Mouse (Mus musculus) intestine, embryonic 16.5 days (tissue): ENCODE measurements at regions not wholly inside any gene's neighbourhood (a gene's known extent, or its start where the extent isn't known, plus 50 kb on each side); places are given as distances from the start of the nearest gene placed in this dataset.

Experiments used
- ATAC-seq: fragments of 200-750 bp; cut with Nextera tagmentation; 2 replicates; pipeline ENCODE4 v1.8.0; 2017; ENCODE audit warnings: moderate TSS enrichment, moderate library complexity
- H3K27ac ChIP-seq: fragments of 300-500 bp; sonication (generic); 2 replicates; pipeline ENCODE4 v1.5.1; 2014; ENCODE audit warnings: mild to moderate bottlenecking, low read length
- H3K27me3 ChIP-seq: fragments of 300-500 bp; sonication (generic); replicated peaks from 2 replicates; pipeline ENCODE4 v1.6.1; 2014; ENCODE audit warnings: low read length, control low read depth, mixed read lengths; ENCODE audit not compliant: control insufficient read depth, insufficient read depth
- H3K36me3 ChIP-seq: fragments of 300-500 bp; sonication (generic); 2 replicates; pipeline ENCODE4 v1.6.1; 2014; ENCODE audit warnings: low read length, control low read depth; ENCODE audit not compliant: control insufficient read depth, insufficient read depth
- H3K4me1 ChIP-seq: fragments of 300-500 bp; sonication (generic); 2 replicates; pipeline ENCODE4 v1.6.1; 2014; ENCODE audit warnings: low read length, control low read depth, mixed read lengths; ENCODE audit not compliant: control insufficient read depth, insufficient read depth
- H3K4me2 ChIP-seq: fragments of 300-500 bp; sonication (generic); 2 replicates; pipeline ENCODE4 v1.6.1; 2014; ENCODE audit warnings: low read depth, low read length, control low read depth
- H3K4me3 ChIP-seq: fragments of 300-500 bp; sonication (generic); 2 replicates; pipeline ENCODE4 v1.5.1; 2014; ENCODE audit warnings: mild to moderate bottlenecking, low read length
- H3K9ac ChIP-seq: fragments of 300-500 bp; sonication (generic); 2 replicates; pipeline ENCODE4 v1.6.1; 2014; ENCODE audit warnings: low read depth, low read length
- H3K9me3 ChIP-seq: fragments of 300-500 bp; sonication (generic); 2 replicates; pipeline ENCODE4 v1.6.1; 2016; ENCODE audit warnings: low read length, control low read depth; ENCODE audit not compliant: control insufficient read depth
- WGBS: fragments of 180-500 bp; shearing (Covaris S2); extraction: QIAGEN DNeasy Blood & Tissue Kit; methylation state at CpG from one replicate; pipeline ENCODE4 v1.1.7; 2014; 5-methylcytosine and 5-hydroxymethylcytosine counted together

DNA sequence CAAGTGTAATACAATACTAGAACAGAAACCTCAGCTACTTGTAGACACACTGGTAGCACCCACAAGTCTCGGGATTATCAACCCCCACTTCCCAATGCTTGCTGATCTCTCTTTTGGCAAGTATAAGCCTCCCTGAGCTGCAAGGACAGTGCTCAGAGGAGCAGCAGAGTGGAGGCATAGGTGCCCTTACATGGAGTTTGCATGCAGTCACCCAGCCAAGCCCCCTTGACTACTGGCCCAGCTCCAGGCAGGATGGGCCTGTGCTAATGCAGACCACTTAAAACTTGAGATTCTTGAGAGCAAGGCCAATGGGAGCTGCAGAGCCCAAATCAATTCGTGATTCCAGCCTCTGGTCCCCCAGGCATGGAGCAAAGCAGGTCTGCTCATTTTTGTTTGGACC lies 158.0 kb downstream of the Irx5 start:
- Histone ChIP-seq H3K4me2 (no peak overlapping the region), H3K36me3 (no peaks in the 10 kb centered on the region), H3K27ac (no peak overlapping the region), H3K9me3 (0 out of 2 replicates have a peak, but pooled peaks cover 2% of the 10 kb centered on the region), H3K27me3 (no peaks in the 10 kb centered on the region), H3K4me1 (no peaks in the 10 kb centered on the region), H3K9ac (no peak overlapping the region), H3K4me3 (no peak overlapping the region)
- WGBS, result 70% methylated on average over 2 of the region's 2 CpGs
- ATAC-seq, result no peak

DNA sequence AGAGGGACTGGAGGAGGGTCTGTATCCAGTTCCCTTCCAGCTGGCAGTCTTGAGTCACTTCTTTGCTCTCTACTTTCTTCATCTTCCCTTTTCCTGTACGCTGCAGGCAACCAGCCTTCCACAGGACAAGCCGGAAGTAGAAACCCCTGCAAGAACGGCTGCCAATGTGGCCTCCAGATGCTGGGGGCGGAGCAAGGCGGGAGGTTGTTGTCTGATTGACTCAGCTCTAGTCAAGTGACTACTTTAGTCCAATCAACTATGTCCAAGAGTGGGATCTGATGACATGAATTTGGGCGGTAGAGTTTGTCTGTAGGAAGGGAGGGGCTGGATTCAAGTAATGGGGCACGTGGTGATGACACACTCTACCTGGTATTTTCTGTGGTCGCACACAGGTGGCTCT lies 156.1 kb upstream of the Irx6 start:
- Histone ChIP-seq H3K9ac (no peak overlapping the region), H3K4me1 (no peaks in the 10 kb centered on the region), H3K27ac (no peak overlapping the region), H3K27me3 (no peaks in the 10 kb centered on the region), H3K9me3 (0 out of 2 replicates have a peak, but pooled peaks cover 2% of the 10 kb centered on the region), H3K36me3 (no peaks in the 10 kb centered on the region), H3K4me3 (no peak overlapping the region), H3K4me2 (no peak overlapping the region)
- 88% methylated on average over 8 of the region's 8 CpGs for WGBS
- no peak for ATAC-seq

DNA sequence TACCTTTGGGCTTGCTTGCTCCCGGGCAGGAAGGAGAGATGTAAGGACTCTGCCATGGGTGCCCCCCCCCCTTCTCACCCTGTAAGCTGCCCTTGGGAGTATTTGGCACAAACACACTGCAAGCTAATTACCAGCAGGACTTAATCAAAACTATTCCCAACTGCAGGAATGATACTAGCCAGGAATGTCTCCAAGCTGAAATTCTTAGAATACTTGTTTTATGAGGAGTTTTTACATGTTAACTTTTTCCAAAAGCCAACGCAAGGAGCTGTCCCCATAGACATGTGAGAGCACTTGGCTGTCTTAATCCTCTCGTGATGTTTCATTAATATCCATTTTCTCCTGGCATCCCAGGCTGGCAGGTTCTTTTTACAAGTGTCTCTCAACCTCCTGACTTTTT lies 155.6 kb upstream of the Irx6 start:
- Histone ChIP-seq H3K27me3 (no peaks in the 10 kb centered on the region), H3K9me3 (0 out of 2 replicates have a peak, but pooled peaks cover 2% of the 10 kb centered on the region), H3K9ac (no peak overlapping the region), H3K36me3 (no peaks in the 10 kb centered on the region), H3K27ac (no peak overlapping the region), H3K4me3 (no peak overlapping the region), H3K4me1 (no peaks in the 10 kb centered on the region), H3K4me2 (no peak overlapping the region)
- WGBS, result 69% methylated on average over 3 of the region's 3 CpGs
- ATAC-seq, result no peak

DNA sequence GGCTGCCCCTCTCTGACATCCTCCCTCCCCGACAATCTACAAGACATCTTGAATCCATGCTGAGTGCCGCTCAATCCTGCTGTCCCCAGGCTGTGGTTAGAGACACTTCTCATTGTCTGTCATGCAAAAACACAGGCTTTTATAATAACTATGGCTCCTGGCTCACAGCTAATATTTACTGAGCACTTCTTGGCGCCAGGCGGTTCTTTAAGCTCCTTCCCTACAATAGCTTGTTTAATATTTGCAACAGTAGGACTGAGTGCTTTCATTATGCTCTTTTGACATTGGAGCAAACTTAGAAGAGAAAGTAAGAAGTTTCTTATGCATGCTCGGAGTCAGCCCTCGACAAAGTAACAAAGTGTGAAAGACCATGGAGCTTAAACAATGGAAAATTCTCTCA lies 151.6 kb upstream of the Irx6 start:
- Histone ChIP-seq H3K9me3 (0 out of 2 replicates have a peak, but pooled peaks cover 2% of the 10 kb centered on the region), H3K4me3 (no peak overlapping the region), H3K27me3 (no peaks in the 10 kb centered on the region), H3K36me3 (no peaks in the 10 kb centered on the region), H3K27ac (no peak overlapping the region), H3K9ac (no peak overlapping the region), H3K4me2 (no peak overlapping the region), H3K4me1 (no peaks in the 10 kb centered on the region)
- 80% methylated on average over 6 of the region's 6 CpGs for WGBS
- ATAC-seq, result no peak

DNA sequence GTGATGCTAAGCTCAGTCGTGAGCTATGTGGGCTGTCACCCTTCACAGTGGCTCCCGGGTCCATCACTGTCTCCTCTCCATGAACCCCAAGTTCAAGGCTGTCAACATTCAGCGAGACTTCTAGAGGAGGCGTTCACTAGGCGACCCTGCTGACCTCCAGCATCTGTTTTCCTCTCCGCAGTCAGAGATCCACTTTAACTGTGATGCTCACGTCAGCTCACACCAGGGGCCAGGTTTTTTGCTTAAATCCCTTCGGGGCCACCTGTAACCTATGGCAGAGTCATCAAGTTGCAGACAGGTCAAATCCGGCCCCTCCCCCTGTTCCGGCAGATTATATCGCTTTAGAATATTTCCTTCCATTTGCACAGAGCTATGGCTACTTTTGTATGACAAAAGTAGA lies 144.3 kb upstream of the Irx6 start:
- no peaks in the 10 kb centered on the region for H3K27me3 ChIP-seq
- no peaks in the 10 kb centered on the region for H3K4me1 ChIP-seq
- no peaks in the 10 kb centered on the region for H3K9me3 ChIP-seq
- 72% methylated on average over 11 of the region's 11 CpGs for WGBS
- H3K27ac ChIP-seq, result no peak overlapping the region
- ATAC-seq, result no peak
- no peaks in the 10 kb centered on the region for H3K36me3 ChIP-seq
- no peak overlapping the region for H3K4me2 ChIP-seq
- no peak overlapping the region for H3K4me3 ChIP-seq
- H3K9ac ChIP-seq, result no peak overlapping the region

DNA sequence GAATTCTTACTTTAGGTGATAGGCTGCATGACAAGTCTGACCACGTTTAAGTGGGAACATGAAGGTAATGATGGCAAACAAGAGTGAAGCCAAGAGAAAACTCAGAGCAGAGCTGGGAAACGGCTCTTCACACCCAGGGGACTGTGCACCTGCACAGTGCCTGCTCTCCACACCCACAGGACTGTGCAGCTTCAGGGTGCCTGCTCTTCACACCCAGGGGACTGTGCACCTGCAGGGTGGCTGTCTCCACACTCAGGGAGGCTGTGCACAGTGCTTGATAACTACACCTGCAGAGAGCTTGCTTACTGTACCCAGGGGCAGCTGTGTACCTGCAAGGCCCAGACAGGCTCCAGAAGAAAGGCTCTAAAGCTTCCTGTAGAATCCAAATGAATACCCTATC lies 133.5 kb upstream of the Irx6 start:
- H3K4me3 ChIP-seq, result no peak overlapping the region
- whole genome bisulfite sequencing, result 41% methylated on average over 2 of the region's 2 CpGs
- H3K27ac ChIP-seq, result no peak overlapping the region
- H3K4me1 ChIP-seq, result no peaks in the 10 kb centered on the region
- H3K36me3 ChIP-seq, result no peaks in the 10 kb centered on the region
- H3K9ac ChIP-seq, result no peak overlapping the region
- H3K27me3 ChIP-seq, result no peaks in the 10 kb centered on the region
- H3K9me3 ChIP-seq, result no peaks in the 10 kb centered on the region
- no peak overlapping the region for H3K4me2 ChIP-seq
- no peak for ATAC-seq

DNA sequence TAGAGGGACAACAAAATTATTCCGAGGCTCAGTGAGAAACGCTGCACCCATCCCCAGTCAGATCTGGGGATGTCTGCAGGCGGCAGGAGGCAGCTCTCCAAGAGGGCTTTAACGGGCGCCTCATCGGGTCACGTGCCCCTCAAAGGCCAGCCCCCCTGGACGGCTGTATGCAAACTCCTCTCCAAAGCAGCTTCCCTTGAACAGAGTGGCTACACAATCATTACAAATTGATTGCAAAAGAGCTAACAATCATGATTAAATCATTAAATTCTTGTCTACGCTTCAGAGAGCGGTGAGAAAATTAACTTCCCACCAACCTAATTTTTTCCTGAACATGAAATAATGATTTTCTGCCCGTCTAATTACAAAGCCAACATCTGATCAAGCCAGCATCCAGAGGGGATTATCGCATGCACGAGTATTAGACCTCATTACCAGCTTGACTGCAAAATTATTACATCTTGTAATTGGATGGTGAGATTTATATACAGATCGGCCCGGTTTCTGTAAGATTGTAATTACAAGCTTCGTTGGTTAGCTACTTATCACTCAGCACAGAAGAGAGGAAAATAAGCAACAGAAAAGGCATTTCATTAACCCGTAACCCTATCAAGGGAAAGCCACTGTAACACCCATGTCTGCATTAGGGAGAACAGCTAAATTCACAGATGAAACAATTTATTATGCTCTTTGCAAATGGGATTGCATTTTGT lies 128.6 kb upstream of the Irx6 start:
- Histone ChIP-seq H3K27ac (no peak overlapping the region), H3K36me3 (no peaks in the 10 kb centered on the region), H3K27me3 (no peaks in the 10 kb centered on the region), H3K9me3 (no peaks in the 10 kb centered on the region), H3K4me3 (no peak overlapping the region), H3K9ac (no peak overlapping the region), H3K4me1 (no peaks in the 10 kb centered on the region), H3K4me2 (no peak overlapping the region)
- no peak for ATAC-seq
- WGBS, result 48% methylated on average over 17 of the region's 17 CpGs

DNA sequence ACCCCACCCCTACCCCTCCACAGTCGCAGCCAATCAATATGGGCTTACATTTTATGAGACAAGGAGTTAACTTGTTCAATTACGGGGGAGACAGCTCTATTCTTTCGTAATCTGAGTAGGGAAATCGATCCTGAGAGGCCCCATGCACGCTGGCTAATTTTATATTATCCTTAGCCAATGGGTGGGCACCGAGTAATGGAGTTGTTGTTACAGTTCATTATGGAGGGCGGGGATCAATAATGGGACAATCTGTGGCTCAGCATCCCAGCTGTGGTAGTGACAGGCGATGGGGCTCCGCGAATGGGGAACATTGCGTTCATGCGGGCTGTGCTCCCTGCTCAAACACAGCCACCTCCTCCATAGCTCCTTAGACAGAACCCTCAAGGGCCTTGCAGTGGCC lies 118.9 kb upstream of the Irx6 start:
- H3K27me3 ChIP-seq, result no peaks in the 10 kb centered on the region
- no peaks in the 10 kb centered on the region for H3K4me1 ChIP-seq
- H3K9ac ChIP-seq, result no peak overlapping the region
- H3K27ac ChIP-seq, result no peak overlapping the region
- no peak overlapping the region for H3K4me2 ChIP-seq
- WGBS, result 79% methylated on average over 12 of the region's 12 CpGs
- H3K36me3 ChIP-seq, result no peaks in the 10 kb centered on the region
- ATAC-seq, result no peak
- no peaks in the 10 kb centered on the region for H3K9me3 ChIP-seq
- no peak overlapping the region for H3K4me3 ChIP-seq

DNA sequence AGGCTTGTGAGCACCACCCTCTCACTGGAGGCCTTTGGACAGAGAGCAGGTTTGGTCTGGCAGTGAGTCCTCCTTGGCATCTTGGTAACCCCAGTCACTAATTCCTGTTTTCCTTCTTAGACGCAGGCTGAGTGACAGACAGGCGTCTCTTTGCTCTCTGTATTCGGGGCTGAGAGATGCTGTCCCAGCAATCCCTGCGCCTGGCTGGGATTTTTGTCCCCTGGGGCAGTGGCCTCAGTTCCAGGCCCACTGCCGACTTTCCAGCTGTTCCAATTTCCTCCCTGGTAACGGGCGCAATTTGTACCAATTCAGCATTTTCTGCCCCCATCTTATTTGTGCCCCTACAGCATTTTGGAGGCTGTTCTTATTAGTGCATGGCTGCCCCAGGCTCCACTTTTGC lies 118.5 kb upstream of the Irx6 start:
- Histone ChIP-seq H3K36me3 (no peaks in the 10 kb centered on the region), H3K4me2 (no peak overlapping the region), H3K27ac (no peak overlapping the region), H3K4me1 (no peaks in the 10 kb centered on the region), H3K9me3 (no peaks in the 10 kb centered on the region), H3K27me3 (no peaks in the 10 kb centered on the region), H3K9ac (no peak overlapping the region), H3K4me3 (no peak overlapping the region)
- whole genome bisulfite sequencing, result 72% methylated on average over 7 of the region's 7 CpGs
- ATAC-seq, result no peak

DNA sequence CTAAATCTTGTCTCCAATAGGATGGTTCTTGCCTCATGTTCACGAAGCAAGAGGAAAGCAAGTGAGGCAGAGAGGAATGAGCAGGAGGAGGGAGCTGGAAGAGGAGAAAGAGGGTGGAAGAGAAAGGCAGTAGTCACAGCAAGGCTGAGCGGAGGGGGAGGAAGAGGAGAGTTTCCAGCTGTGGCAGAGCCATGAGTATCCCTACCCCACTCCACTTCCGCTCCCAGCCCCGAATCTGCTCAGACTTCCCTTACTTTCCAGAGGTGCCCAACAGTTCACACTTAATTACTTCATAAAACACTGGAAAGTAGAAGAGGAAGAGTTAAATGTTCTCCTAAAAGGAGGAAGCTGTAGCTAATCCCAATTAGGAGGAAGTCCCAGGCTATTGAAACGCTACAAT lies 111.6 kb upstream of the Irx6 start:
- no peaks in the 10 kb centered on the region for H3K4me1 ChIP-seq
- no peak for ATAC-seq
- no peaks in the 10 kb centered on the region for H3K36me3 ChIP-seq
- H3K9ac ChIP-seq, result no peak overlapping the region
- H3K4me2 ChIP-seq, result no peak overlapping the region
- no peak overlapping the region for H3K27ac ChIP-seq
- no peaks in the 10 kb centered on the region for H3K9me3 ChIP-seq
- 75% methylated on average over 5 of the region's 5 CpGs for WGBS
- no peak overlapping the region for H3K4me3 ChIP-seq
- peaks cover 3% of the 10 kb centered on the region; the same call in 1 of the 2 replicates for H3K27me3 ChIP-seq
